Mouse (Mus musculus) bone marrow macrophage, adult 2 months (primary cell): ENCODE measurements at regions not wholly inside any gene's neighbourhood (a gene's known extent, or its start where the extent isn't known, plus 50 kb on each side); places are given as distances from the start of the nearest gene placed in this dataset.

Source experiments
- CTCF ChIP-seq: IDR thresholded peaks from 2 replicates; pipeline ENCODE4 v1.5.1; 2012; ENCODE audit warnings: low read depth, mild to moderate bottlenecking, low read length, moderate library complexity
- POLR2A ChIP-seq: IDR thresholded peaks from 2 replicates; pipeline ENCODE4 v1.6.1; 2012; ENCODE audit warnings: mild to moderate bottlenecking, low read depth, low read length, borderline replicate concordance

DNA sequence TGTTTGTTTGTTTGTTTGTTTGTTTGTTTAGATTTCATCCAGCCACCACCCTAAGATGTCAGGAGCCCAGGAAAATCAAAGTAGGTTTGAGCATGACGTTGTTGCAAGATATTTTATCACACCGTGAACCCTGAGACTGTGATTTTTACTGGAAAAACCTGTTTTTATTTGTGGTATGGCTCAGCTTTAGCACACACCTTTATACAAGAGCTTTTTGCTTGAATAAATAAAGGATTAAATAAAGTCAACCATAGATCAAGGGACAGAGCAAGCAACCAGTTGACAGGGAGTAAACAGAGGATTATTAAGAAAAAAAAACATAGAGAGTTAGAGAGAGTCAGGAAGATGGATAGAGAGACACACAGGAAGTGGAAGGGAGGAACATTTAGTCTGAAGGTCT lies 82.2 kb upstream of the Zfp827 start:
- TF ChIP-seq CTCF, result no peak
- no peak for TF ChIP-seq POLR2A
